Mouse (Mus musculus) kidney, adult 2 months (tissue): Measurements from ENCODE around the gene Tead1.

Source experiments
- CTCF ChIP-seq: fragments of 200-500 bp; conservative IDR thresholded peaks from 2 replicates; pipeline ENCODE4 v1.5.1; 2011; ENCODE audit warnings: low read depth, mild to moderate bottlenecking, control low read depth, low read length, moderate library complexity, mixed read lengths; ENCODE audit not compliant: insufficient read depth, insufficient read length
- POLR2A ChIP-seq: fragments of 200-500 bp; IDR thresholded peaks from one replicate; pipeline ENCODE4 v1.6.1; 2011; ENCODE audit warnings: low read depth, low read length, control low read depth

- TF ChIP-seq POLR2A = no peak
- TF ChIP-seq CTCF = no peak
These were observed 106.2 kb downstream of the Tead1 start for GRCm38 (mm10) chr7:112785271-112785670.
